Mouse (Mus musculus): ENCODE results near the gene Prdx5. TPM values are rescaled to one million over a fixed set of nuclear protein-coding genes. Genes with fewer than 3 reads are reported as not detected.

The Prdx5 gene
- 100 to 1,000 TPM; 763 to 838 TPM for total RNA-seq (2021)
- long read RNA-seq, experiment 1, transcript Prdx5-201 (6 exons, 1,262 nt), result major isoform, 424 of 474 reads
- long read RNA-seq, experiment 1, transcript Prdx5-203 (5 exons, 755 nt), result minor isoform, 39 of 474 reads
- long read RNA-seq, experiment 1, partial matches to known transcripts, result 5 of 474 reads
- long read RNA-seq, experiment 1, other reads (novel, unspliced or antisense), result 6 of 474 reads
- long read RNA-seq, experiment 2, transcript Prdx5-203 (5 exons, 755 nt), result minor isoform, 33 of 335 reads
- long read RNA-seq, experiment 2, transcript Prdx5-201 (6 exons, 1,262 nt), result major isoform, 287 of 335 reads
- long read RNA-seq, experiment 2, partial matches to known transcripts, result 8 of 335 reads
- long read RNA-seq, experiment 2, other reads (novel, unspliced or antisense), result 7 of 335 reads

GRCm38 (mm10) chr19:6909507-6910289, at the start of gene Prdx5, which contains the start of gene Trmt112:
TSS of gene Prdx5 (minus strand) at chr19:6910106.
TSS of gene Trmt112 (plus strand) at chr19:6909698.
- DNase-seq, result peak; percentile 90 to 94

- DNase-seq, result no peak
Measured at GRCm38 (mm10) chr19:6956461-6956860, 46.6 kb upstream of the Prdx5 start.

GRCm38 (mm10) chr19:6955424-6955823, 45.5 kb upstream of the Prdx5 start:
- DNase-seq, result peak in 1 of 2 experiments; percentile 40

GRCm38 (mm10) chr19:6954046-6954445, 44.1 kb upstream of the Prdx5 start:
- DNase-seq, result no peak

GRCm38 (mm10) chr19:6952712-6953037, 42.8 kb upstream of the Prdx5 start:
- peak; percentile 69 to 78 for DNase-seq

- DNase-seq, result peak; percentile 92 to 93
Measured at GRCm38 (mm10) chr19:6951994-6952711, 42.2 kb upstream of the Prdx5 start.

- peak; percentile 98 to 99 for DNase-seq
Measured at GRCm38 (mm10) chr19:6951381-6951968, 41.6 kb upstream of the Prdx5 start.

- peak; percentile 72 to 78 for DNase-seq
Measured at GRCm38 (mm10) chr19:6950613-6951153, 40.8 kb upstream of the Prdx5 start.

GRCm38 (mm10) chr19:6949951-6950350, 40.0 kb upstream of the Prdx5 start:
- DNase-seq, result no peak

- no peak for DNase-seq
Measured at GRCm38 (mm10) chr19:6949532-6949931, 39.6 kb upstream of the Prdx5 start.

- no peak for DNase-seq
Measured at GRCm38 (mm10) chr19:6948186-6948585, 38.3 kb upstream of the Prdx5 start.

- DNase-seq, result no peak
Measured at GRCm38 (mm10) chr19:6947742-6948141, 37.8 kb upstream of the Prdx5 start.

GRCm38 (mm10) chr19:6943709-6944108, 33.8 kb upstream of the Prdx5 start:
- no peak for DNase-seq

- DNase-seq, result no peak
Measured at GRCm38 (mm10) chr19:6942764-6943163, 32.9 kb upstream of the Prdx5 start.

GRCm38 (mm10) chr19:6942249-6942691, 32.4 kb upstream of the Prdx5 start, which contains the start of gene Gpr137:
TSS of gene Gpr137 (minus strand) at chr19:6942480.
- peak; percentile 95 to 99 for DNase-seq

GRCm38 (mm10) chr19:6941372-6942248, 31.7 kb upstream of the Prdx5 start, which contains the start of gene Bad:
TSS of gene Bad (plus strand) at chr19:6941861.
- peak; percentile 94 to 98 for DNase-seq

GRCm38 (mm10) chr19:6940396-6941351, 30.8 kb upstream of the Prdx5 start:
- DNase-seq, result peak in 1 of 2 experiments; percentile 23

- DNase-seq, result no peak
Measured at GRCm38 (mm10) chr19:6939106-6940002, 29.4 kb upstream of the Prdx5 start.

All from heart, adult 18-20 months (tissue).